8 mouse cellular contexts compared by ENCODE assay signal in the genomic region with DNA sequence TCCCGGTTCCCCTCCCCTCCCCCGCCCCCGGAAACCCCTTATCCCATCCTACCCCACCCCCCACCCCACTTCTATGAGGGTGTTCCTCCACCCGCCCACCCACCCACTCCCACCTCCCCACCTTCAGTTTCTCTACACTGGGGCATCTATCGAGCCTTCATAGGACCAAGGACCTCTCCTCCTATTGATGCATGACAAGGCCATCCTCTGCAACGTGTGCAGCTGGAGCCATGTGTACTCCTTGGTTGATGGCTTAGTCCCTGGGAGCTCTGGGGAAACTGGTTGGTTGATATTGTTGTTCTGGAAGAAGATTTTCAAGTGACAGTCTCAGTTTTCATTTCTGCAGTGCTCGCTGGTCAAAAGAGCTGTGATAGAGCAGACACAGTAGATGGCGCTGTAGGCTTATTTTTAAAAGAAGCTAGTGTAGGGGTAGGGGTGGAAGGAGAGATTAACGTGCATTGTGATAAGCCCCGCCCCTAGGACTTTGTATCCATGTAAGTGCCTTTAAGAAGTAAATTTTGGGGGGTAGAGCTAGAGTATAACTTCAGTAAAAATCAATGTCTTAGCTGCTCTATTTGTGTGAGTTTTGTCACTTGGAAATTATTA.
DNase-seq lines count a peak whose midpoint lies in the region; ATAC-seq and TF ChIP-seq lines count a peak whose summit lies in the region.

No protein-coding gene starts in this region.

- 20% methylated on average over 9 of the region's 10 CpGs for WGBS in embryonic facial prominence, embryonic 12.5 days
- 25% methylated on average over 10 of the region's 10 CpGs for WGBS in heart, postnatal 0 days
- WGBS in kidney, postnatal 0 days = 14% methylated on average over 9 of the region's 10 CpGs
- 16% methylated on average over 10 of the region's 10 CpGs for WGBS in liver, adult 2 months
- WGBS in neural tube, embryonic 11.5 days = 27% methylated on average over 9 of the region's 10 CpGs

- no peaks in the 10 kb centered on the region for H3K79me2 ChIP-seq in liver, adult 2 months (ENCODE audit: control insufficient read depth, insufficient read depth, low read length)

- H3K36me3 ChIP-seq in embryonic facial prominence, embryonic 12.5 days = no peaks in the 10 kb centered on the region
- H3K36me3 ChIP-seq in heart, postnatal 0 days (replicated peaks; ENCODE audit: control insufficient read depth, insufficient read depth, low read length) = no peaks in the 10 kb centered on the region
- no peaks in the 10 kb centered on the region for H3K36me3 ChIP-seq in kidney, postnatal 0 days (ENCODE audit: insufficient read depth, low read length)
- H3K36me3 ChIP-seq in liver, adult 2 months (ENCODE audit: control insufficient read depth, insufficient read depth, low read length) = no peaks in the 10 kb centered on the region
- H3K36me3 ChIP-seq in neural tube, embryonic 11.5 days (ENCODE audit: control insufficient read depth, insufficient read depth, low read length) = no peaks in the 10 kb centered on the region

- no peaks in the 10 kb centered on the region for H3K9me3 ChIP-seq in embryonic facial prominence, embryonic 12.5 days
- H3K9me3 ChIP-seq in heart, postnatal 0 days (replicated peaks; ENCODE audit: control insufficient read depth, low read length) = no peaks in the 10 kb centered on the region
- H3K9me3 ChIP-seq in kidney, postnatal 0 days (replicated peaks; ENCODE audit: low read length) = no peaks in the 10 kb centered on the region
- no peaks in the 10 kb centered on the region for H3K9me3 ChIP-seq in neural tube, embryonic 11.5 days (ENCODE audit: control insufficient read depth, low read length)

- peak; percentile 77 for TF ChIP-seq CTCF in heart, postnatal 0 days (IDR thresholded peaks at IDR 0.05; ENCODE audit: low read depth)
- TF ChIP-seq CTCF in kidney, postnatal 0 days (IDR thresholded peaks at IDR 0.05; ENCODE audit: low read depth) = peak; percentile 85
- no peak for TF ChIP-seq CTCF in liver, adult 2 months (IDR thresholded peaks at IDR 0.05; ENCODE audit: low read depth, low read length)

- no peak overlapping the region for H3K4me3 ChIP-seq in embryonic facial prominence, embryonic 12.5 days
- no peak overlapping the region for H3K4me3 ChIP-seq in heart, postnatal 0 days (ENCODE audit: low read depth, low read length)
- no peak overlapping the region for H3K4me3 ChIP-seq in kidney, postnatal 0 days (replicated peaks; ENCODE audit: low read depth, low read length)
- H3K4me3 ChIP-seq in liver, adult 2 months (ENCODE audit: insufficient read depth, low read depth, low read length) = no peak overlapping the region
- H3K4me3 ChIP-seq in neural tube, embryonic 11.5 days (ENCODE audit: low read depth, low read length) = no peak overlapping the region

- H3K4me2 ChIP-seq in embryonic facial prominence, embryonic 12.5 days (replicated peaks) = no peak overlapping the region
- H3K4me2 ChIP-seq in heart, postnatal 0 days (ENCODE audit: low read depth, low read length) = no peak overlapping the region
- H3K4me2 ChIP-seq in kidney, postnatal 0 days (ENCODE audit: low read length) = no peak overlapping the region
- H3K4me2 ChIP-seq in neural tube, embryonic 11.5 days (ENCODE audit: low read depth) = no peak overlapping the region

- H3K4me1 ChIP-seq in embryonic facial prominence, embryonic 12.5 days = no peaks in the 10 kb centered on the region; the same call in 1 of the 2 replicates
- H3K4me1 ChIP-seq in heart, postnatal 0 days (ENCODE audit: control insufficient read depth, insufficient read depth) = peaks cover 10% of the 10 kb centered on the region; the same call in 1 of the 2 replicates
- no peaks in the 10 kb centered on the region; the same call in none of the 2 replicates for H3K4me1 ChIP-seq in kidney, postnatal 0 days (replicated peaks; ENCODE audit: insufficient read depth, low read length)
- peaks cover 30% of the 10 kb centered on the region for H3K4me1 ChIP-seq in liver, adult 2 months (ENCODE audit: control insufficient read depth, insufficient read depth, low read length)
- no peaks in the 10 kb centered on the region for H3K4me1 ChIP-seq in neural tube, embryonic 11.5 days (ENCODE audit: control insufficient read depth, insufficient read depth, low read length)

- H3K27me3 ChIP-seq in embryonic facial prominence, embryonic 12.5 days = no peaks in the 10 kb centered on the region
- H3K27me3 ChIP-seq in heart, postnatal 0 days (ENCODE audit: control insufficient read depth, insufficient read depth, low read length) = no peaks in the 10 kb centered on the region
- no peaks in the 10 kb centered on the region for H3K27me3 ChIP-seq in kidney, postnatal 0 days (ENCODE audit: insufficient read depth, low read length)
- H3K27me3 ChIP-seq in liver, adult 2 months (ENCODE audit: control insufficient read depth, insufficient read depth, low read length) = no peaks in the 10 kb centered on the region
- no peaks in the 10 kb centered on the region for H3K27me3 ChIP-seq in neural tube, embryonic 11.5 days (ENCODE audit: control insufficient read depth, insufficient read depth, low read length)

- H3K9ac ChIP-seq in embryonic facial prominence, embryonic 12.5 days = no peak overlapping the region
- H3K9ac ChIP-seq in heart, postnatal 0 days (replicated peaks; ENCODE audit: low read depth, low read length) = no peak overlapping the region
- no peak overlapping the region for H3K9ac ChIP-seq in kidney, postnatal 0 days (ENCODE audit: low read depth, low read length)
- H3K9ac ChIP-seq in liver, adult 2 months (ENCODE audit: low read depth, low read length) = no peak overlapping the region
- H3K9ac ChIP-seq in neural tube, embryonic 11.5 days (ENCODE audit: low read length) = no peak overlapping the region

- no peak overlapping the region for H3K27ac ChIP-seq in embryonic facial prominence, embryonic 12.5 days
- no peak overlapping the region for H3K27ac ChIP-seq in heart, postnatal 0 days (ENCODE audit: low read depth)
- no peak overlapping the region for H3K27ac ChIP-seq in kidney, postnatal 0 days
- no peak overlapping the region for H3K27ac ChIP-seq in liver, adult 2 months (replicated peaks; ENCODE audit: insufficient read depth, low read depth, low read length)
- no peak overlapping the region for H3K27ac ChIP-seq in neural tube, embryonic 11.5 days (ENCODE audit: low read depth, low read length)

- 0 out of 2 replicates have a peak, but pooled peaks have one; percentile 69 for ATAC-seq in embryonic facial prominence, embryonic 12.5 days (ENCODE audit: insufficient number of reproducible peaks, insufficient read depth, low FRiP score, low TSS enrichment)
- ATAC-seq in heart, postnatal 0 days (ENCODE audit: insufficient read depth, low read depth) = peak; percentile 80
- ATAC-seq in kidney, postnatal 0 days (replicated peaks; ENCODE audit: low FRiP score, low read depth) = peak; percentile 67
- peak; percentile 58; the same call in 1 of the 2 replicates for ATAC-seq in neural tube, embryonic 11.5 days (ENCODE audit: insufficient read depth, low FRiP score, low TSS enrichment)

- no peak for TF ChIP-seq EP300 in heart, postnatal 0 days (IDR thresholded peaks at IDR 0.05; ENCODE audit: low read depth)

- DNase-seq in ES-CJ7 (ENCODE audit: low read depth, low spot score) = peak; percentile 77
- DNase-seq in adrenal gland, postnatal 36 days = peak; percentile 38 to 66
- DNase-seq in heart, postnatal 0 days (ENCODE audit: low spot score) = peak; percentile 74
- peak; percentile 96 for DNase-seq in kidney, postnatal 0 days (ENCODE audit: low spot score)
- peak; percentile 67 for DNase-seq in liver, adult 2 months (ENCODE audit: extremely low read depth, low read depth, low spot score)
- DNase-seq in neural tube, embryonic 11.5 days (ENCODE audit: low spot score) = peak; percentile 73
- peak; percentile 53 for DNase-seq in thymus, postnatal 25 days

- TF ChIP-seq POLR2A in liver, adult 2 months (IDR thresholded peaks at IDR 0.05; ENCODE audit: extremely low read depth, insufficient read depth, low read length) = no peak
